Mouse (Mus musculus) layer of hippocampus, postnatal 25 days (tissue): Measurements from ENCODE around the gene Slc37a1. TPM values are rescaled to one million over a fixed set of nuclear protein-coding genes. Genes with fewer than 3 reads are reported as not detected.

Experiments used
- DNase-seq, 2 experiments: peaks; one replicate each; pipeline ENCODE4 v3.0.0; 2022; ENCODE audit warnings: mixed read lengths in 2 of 2, low spot score in 1 of 2; ENCODE audit errors: extremely low spot score in 1 of 2
- total RNA-seq, 2 experiments: library from RNA; stranded (reverse); gene quantifications; 2 replicates each; pipeline ENCODE4 v1.2.3; 2021

The Slc37a1 gene
- total RNA-seq, 2 experiments from 2014 or later: 5.5 to 8.0 TPM

DNA sequence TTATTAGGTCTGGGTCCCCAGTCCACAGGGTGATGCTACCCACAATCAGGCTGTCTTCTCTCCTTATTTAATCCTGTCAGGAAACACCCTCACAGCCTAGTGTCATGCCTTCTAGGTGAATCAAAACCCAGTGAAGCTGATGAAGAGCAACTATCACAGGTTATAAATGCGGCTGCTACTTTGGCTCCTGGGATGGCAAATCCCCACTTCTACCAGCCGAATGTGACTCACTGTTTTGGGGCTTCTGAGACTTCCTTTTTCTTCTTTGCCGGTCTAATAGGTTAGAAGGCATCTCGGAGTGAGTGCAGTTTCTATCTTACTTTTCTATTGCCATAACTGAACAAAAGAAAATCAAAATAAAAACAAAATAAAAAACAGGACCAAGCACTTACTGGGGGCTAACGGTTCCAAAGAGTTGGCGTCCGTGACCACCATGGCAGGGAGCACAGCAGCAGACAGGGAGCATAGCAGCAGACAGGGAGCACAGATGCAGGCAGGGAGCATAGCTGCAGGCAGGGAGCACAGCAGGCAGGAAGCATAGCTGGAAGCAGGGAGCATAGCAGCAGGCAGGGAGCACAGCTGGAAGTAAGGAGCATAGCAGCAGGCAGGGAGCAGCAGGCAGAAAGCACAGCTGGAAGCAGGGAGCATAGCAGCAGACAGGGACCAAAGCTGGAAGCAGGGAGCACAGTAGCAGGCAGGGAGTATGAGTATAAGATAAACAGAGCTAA, 2.6 kb downstream of the Slc37a1 start:
- DNase-seq: no peak

DNA sequence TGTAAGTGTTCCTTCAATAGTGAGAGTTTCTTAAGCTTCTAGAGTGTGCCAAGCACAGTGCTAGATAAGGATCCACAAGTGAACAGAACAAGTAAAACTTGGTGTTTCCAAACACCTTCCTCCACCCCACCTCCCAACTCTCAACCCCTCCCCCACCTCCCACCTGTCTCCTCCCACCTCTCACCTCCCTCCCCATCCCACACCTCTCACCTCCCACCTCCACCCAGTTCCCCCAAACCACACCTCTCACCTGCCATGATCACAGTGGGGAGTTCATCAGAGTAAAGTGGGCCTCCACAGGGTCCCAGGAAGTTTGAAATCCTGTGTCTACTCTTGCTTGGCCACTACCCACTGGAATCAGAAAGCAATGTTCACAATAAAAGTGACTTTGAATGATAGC, 3.7 kb downstream of the Slc37a1 start:
- DNase-seq: no peak

DNA sequence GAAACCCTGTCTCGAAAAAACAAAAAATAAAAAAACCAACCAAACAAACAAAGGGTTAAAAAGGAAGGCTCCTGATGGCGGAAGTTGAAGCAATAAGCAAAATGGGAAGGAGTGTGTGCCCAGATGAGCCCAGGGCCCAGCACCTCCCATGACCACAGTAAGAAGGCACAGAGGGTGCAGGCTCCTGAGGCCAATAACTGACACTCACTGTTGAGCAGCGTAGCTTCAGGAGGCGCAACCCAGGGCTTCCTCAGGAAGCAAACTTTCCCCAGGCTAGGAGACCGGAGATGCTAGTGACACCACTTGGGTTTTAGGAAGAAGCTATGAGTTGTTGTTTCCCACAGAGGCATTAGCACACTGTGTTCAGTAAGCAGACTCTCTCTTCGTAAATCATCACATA, 4.3 kb downstream of the Slc37a1 start:
- no peak for DNase-seq

DNA sequence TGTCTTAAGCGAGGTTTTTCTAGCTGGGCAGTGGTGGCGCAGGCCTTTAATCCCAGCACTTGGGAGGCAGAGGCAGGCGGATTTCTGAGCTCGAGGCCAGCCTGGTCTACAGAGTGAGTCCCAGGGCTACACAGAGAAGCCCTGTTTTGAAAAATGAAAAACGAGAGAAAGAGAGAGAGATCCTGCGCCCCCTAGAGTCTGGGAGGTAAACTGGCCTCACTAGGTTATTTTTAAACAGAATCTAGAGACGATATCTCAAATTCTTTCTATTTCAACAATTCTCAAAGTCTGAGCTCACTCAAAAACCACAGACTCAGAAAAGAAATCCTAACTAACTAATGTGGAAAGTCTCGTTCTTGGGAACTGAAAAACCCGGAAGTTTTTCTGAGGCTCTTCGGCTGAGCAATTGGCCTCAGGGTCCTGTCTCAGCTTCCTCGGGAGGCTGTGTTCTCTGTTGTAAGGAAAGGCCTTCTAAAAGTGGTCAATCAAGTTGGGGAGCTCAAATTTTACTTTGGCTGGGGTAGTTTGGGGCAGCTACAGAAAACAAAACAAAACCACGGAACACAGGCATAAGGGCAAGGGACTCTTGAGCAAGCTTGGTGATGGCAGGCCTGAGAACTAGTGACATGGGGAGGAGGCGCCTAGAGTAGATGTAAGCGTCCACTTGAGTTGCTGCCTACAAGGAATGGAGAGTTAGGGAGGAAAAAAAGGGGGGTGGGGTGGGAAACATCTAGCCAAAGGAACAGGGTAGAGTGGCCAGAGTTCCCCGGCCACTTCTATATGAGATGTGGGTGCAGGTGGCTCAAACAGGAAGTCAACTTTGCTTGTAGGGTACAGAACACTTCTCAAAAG, 8.0 kb downstream of the Slc37a1 start:
- DNase-seq: no peak

GRCm38 (mm10) chr17:31295215-31295891, 8.8 kb downstream of the Slc37a1 start:
- DNase-seq: peak; percentile 50 to 54

- DNase-seq: peak; percentile 61 to 65
Measured at GRCm38 (mm10) chr17:31295892-31296781, 9.5 kb downstream of the Slc37a1 start.

- DNase-seq: no peak
Measured at GRCm38 (mm10) chr17:31297521-31297939, 10.9 kb downstream of the Slc37a1 start.

DNA sequence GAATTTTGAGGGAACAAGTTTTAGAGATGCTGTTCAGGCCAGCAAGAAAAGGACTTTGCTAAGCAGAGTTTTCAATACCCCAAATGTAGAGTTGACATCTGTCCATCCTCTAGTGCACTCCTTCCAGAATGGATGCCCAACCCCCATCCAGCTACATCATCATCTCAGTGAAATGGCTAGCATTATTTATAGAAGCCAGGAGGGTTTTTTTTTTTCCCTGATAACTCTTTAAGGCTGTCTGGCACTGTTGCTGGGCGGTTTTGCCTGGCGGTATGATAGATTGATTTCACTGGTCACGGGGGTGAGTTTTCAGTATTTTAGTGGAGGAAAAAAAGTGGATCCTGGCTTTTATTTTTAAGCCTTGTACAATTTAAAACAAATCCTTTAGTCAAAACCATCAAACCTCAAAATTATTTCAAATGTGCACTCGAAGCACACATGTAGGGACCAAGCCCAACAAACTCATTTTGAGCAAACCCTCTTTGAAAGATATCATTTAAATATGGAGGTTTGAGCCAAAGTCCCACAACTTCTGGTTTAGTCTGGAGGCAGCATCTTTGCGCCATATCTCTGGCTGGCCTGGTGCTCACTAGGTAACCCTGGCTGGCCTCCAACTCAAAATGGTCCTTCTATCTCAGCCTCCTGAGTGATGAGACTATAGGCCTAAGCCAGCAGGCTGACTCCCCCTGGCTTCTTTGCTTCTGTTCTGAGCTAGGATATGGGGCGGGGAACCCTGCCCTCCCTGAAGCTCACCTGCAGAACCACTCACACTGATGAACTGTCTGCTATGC, 12.0 kb downstream of the Slc37a1 start:
- DNase-seq: no peak

DNA sequence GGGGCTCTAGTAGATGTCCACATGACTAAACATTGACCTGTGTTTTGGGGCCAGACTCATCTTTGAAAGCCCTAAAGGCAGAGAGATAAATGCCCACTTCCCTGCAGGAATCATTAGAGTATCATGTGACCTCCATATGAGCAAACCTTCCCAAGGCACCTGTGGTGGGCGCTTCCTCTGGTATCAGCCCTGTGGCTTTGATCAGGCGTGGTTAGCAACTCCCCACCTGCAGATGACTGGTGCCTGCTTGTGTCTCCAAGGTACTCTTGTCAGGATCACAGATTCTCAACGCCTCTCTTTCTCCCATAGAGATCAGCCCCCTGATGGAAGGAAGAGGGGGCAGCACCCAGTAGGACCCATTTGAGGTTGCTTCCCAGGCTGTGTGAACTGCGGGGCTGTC, 13.4 kb downstream of the Slc37a1 start:
- DNase-seq: no peak

DNA sequence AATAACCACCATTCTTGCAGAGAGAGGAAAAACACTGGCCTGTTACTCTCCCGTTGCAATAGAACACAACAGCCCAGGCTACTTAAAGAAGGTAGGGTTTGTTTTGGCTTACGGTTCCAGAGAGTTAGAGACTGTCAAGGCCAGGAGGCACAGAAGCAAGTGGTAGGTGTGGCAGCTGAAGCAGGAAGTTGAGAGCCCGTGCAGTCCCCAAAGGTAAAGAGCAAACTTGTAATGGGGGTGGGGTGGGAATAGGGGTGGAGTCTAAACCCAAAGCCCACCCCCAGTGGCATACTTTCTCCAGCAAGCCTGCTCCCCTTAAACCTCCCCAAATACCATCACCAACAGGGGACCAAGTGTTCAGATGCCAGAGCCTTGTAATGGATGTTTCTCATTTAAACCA, 14.1 kb downstream of the Slc37a1 start:
- no peak for DNase-seq

DNA sequence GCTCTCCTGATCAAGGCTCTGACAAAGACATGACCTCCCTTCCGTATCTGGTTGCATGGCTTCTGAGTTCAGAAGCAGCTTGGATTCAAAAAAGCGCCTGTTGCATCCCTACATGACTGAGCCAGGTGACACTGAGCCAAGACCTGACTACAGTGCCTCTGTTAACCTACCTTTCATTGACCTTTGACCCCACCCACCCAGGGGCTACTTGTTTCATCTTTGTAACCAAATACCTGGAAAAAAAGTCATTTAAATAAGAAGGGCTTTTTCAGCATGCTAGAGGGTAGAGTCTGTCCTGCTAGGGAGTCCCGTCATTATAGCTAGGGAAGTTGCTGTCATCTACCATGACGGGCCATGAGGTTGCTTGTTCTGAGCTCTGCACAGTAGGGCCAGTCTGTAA, 16.8 kb downstream of the Slc37a1 start:
- DNase-seq: no peak

DNA sequence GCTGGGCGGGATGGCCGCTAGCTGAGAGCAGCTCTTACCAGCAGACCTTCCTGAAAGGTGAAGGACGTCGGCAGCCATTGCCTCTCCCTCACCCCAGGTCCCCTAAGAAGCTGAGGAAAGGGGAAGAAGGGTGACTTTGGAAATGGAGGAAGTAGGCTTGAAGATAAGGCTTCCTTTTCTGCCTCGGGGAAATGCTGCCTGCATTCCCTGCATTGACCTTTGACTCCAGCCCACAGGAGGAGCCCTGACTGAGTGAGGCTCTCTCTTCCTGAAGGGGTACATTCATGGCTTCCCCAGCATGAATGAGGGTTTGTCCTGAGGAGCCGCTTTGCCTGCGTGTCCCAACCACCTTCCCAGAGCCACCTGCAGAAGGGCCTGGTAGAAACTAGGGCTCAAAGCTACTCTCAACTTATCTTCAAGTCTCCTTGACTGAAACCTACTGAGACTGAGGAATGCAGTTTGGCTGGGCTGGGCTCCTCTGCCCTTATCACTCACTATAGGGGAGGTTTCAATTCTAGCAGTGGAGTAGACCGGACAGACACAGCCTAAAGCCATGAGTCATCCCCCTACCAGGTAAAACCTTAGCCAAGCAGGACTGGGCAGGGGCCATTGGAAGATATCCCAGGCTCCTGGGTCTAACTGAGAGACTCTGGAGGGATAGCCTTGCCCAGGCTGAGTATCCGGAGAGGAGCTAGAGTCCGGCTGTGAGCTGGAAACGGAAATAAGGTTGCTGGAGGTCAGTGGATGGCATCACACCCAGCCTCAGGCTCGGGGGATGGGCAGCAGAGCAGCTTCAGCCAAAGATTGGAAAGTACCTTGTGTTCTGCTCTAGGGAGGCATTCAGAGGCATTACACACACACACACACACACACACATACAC, 18.5 kb downstream of the Slc37a1 start:
- DNase-seq: no peak

DNA sequence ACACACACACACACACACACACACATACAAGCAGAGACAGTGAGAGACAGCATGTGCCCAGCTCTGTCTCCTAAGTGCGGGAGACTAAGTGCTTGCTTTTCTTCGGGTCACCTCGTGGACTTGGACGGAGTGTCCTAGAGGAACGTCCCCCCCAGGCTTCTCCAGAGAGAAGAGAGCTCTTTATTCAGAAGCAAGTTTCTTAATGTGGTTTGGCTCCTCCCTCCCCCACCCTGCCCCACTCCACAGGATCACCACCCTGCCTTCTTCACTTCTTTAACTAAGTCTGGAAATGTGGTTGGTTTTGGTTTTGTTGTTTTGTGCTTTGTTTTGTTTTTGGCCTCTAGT, 19.2 kb downstream of the Slc37a1 start:
- no peak for DNase-seq

- no peak for DNase-seq
Measured at GRCm38 (mm10) chr17:31307756-31308155, 21.2 kb downstream of the Slc37a1 start.

GRCm38 (mm10) chr17:31308291-31308816, 21.8 kb downstream of the Slc37a1 start:
- no peak for DNase-seq

DNA sequence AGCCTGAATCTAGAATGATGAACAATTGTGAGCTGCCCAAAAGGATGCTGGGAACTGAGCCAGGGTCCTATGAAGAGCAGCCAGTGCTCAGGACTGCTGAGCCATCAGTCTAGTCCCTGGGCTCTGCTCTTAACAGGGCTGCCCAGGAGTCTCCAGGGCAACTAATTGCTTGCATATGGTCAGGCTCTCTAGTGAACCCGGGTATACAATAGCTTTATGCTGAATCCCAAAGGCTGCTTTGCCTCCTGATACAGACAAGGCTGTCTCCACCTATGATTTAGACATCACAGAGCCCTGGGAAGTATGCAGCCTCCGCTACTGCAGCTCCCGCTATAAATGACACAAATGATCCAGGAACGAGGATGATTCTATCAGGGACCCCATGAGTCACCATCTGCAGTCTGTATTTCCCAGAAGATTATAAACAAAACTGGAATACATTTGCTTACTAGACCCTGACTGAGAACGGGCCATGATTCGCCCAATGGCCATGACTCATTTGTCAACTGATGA, 22.7 kb downstream of the Slc37a1 start:
- no peak for DNase-seq

- no peak for DNase-seq
Measured at GRCm38 (mm10) chr17:31311047-31311446, 24.5 kb downstream of the Slc37a1 start.

- DNase-seq: no peak
Measured at GRCm38 (mm10) chr17:31312648-31313047, 26.1 kb downstream of the Slc37a1 start.
